Mouse (Mus musculus) erythroid progenitor cell, adult 5-6 weeks (primary cell): Measurements from ENCODE around the gene Gxylt2. TPM values are rescaled to one million over a fixed set of nuclear protein-coding genes. Genes with fewer than 3 reads are reported as not detected.

Source experiments
- ATAC-seq: replicated peaks from 2 replicates; pipeline ENCODE4 v1.8.0; 2016; ENCODE audit warnings: moderate number of reproducible peaks, mild to moderate bottlenecking, moderate TSS enrichment, inconsistent platforms; ENCODE audit not compliant: poor library complexity, low FRiP score, severe bottlenecking
- total RNA-seq, 2 experiments: library from RNA; stranded (forward) in 1 of 2; stranded (reverse) in 1 of 2; fragments of 150-400 nt in 1 of 2; fragments of 186-747, 209-891 nt in 1 of 2; gene quantifications; 2 replicates each; pipeline versions ENCODE4 v1.2.3 to v1.2.4; 2015 to 2017; ENCODE audit warnings: low replicate concordance in 2 of 2

Gene Gxylt2
- total RNA-seq (2015; ENCODE audit: low replicate concordance): not detected in 2 replicates
- total RNA-seq (2017; ENCODE audit: low replicate concordance): not detected in 2 replicates

- no peak for ATAC-seq
Observed at GRCm38 (mm10) chr6:100704574-100705365, at the start of gene Gxylt2. TSS of gene Gxylt2 (plus strand) at chr6:100704734.

- no peak for ATAC-seq
Observed at GRCm38 (mm10) chr6:100660395-100660794, 44.1 kb upstream of the Gxylt2 start.

- ATAC-seq: no peak
Observed at GRCm38 (mm10) chr6:100662224-100662623, 42.3 kb upstream of the Gxylt2 start.

GRCm38 (mm10) chr6:100667644-100668043 lies 36.9 kb upstream of the Gxylt2 start:
- no peak for ATAC-seq

- ATAC-seq: no peak
Observed at GRCm38 (mm10) chr6:100668858-100669257, 35.7 kb upstream of the Gxylt2 start.

- ATAC-seq: peak; percentile 74
Observed at GRCm38 (mm10) chr6:100670370-100670841, 34.1 kb upstream of the Gxylt2 start.

GRCm38 (mm10) chr6:100670880-100671344 lies 33.6 kb upstream of the Gxylt2 start, which contains the start of gene Shq1:
TSS of gene Shq1 (minus strand) at chr6:100671157.
- peak; percentile 96 for ATAC-seq

GRCm38 (mm10) chr6:100671401-100671800 lies 33.1 kb upstream of the Gxylt2 start:
- ATAC-seq: no peak

GRCm38 (mm10) chr6:100674974-100675373 lies 29.6 kb upstream of the Gxylt2 start:
- no peak for ATAC-seq

- ATAC-seq: no peak
Observed at GRCm38 (mm10) chr6:100676461-100676860, 28.1 kb upstream of the Gxylt2 start.

- no peak for ATAC-seq
Observed at GRCm38 (mm10) chr6:100678636-100679035, 25.9 kb upstream of the Gxylt2 start.

GRCm38 (mm10) chr6:100686341-100686740 lies 18.2 kb upstream of the Gxylt2 start:
- ATAC-seq: no peak

GRCm38 (mm10) chr6:100699986-100700385 lies 4.5 kb upstream of the Gxylt2 start:
- ATAC-seq: no peak

- ATAC-seq: no peak
Observed at GRCm38 (mm10) chr6:100700774-100701173, 3.8 kb upstream of the Gxylt2 start.

- ATAC-seq: no peak
Observed at GRCm38 (mm10) chr6:100704197-100704573, 349 bp upstream of the Gxylt2 start.

- ATAC-seq: no peak
Observed at GRCm38 (mm10) chr6:100705366-100705811, 855 bp downstream of the Gxylt2 start.

- no peak for ATAC-seq
Observed at GRCm38 (mm10) chr6:100706861-100707260, 2.3 kb downstream of the Gxylt2 start.

- ATAC-seq: no peak
Observed at GRCm38 (mm10) chr6:100707557-100707956, 3.0 kb downstream of the Gxylt2 start.

GRCm38 (mm10) chr6:100708248-100708647 lies 3.7 kb downstream of the Gxylt2 start:
- no peak for ATAC-seq

- no peak for ATAC-seq
Observed at GRCm38 (mm10) chr6:100708996-100709395, 4.5 kb downstream of the Gxylt2 start.

GRCm38 (mm10) chr6:100709483-100709882 lies 4.9 kb downstream of the Gxylt2 start:
- ATAC-seq: no peak
